Mouse (Mus musculus): Measurements from ENCODE around the gene Fbxo27. TPM values are rescaled to one million over a fixed set of nuclear protein-coding genes. Genes with fewer than 3 reads are reported as not detected.

The Fbxo27 gene
- polyA plus RNA-seq, 1 experiment = not detected

DNA sequence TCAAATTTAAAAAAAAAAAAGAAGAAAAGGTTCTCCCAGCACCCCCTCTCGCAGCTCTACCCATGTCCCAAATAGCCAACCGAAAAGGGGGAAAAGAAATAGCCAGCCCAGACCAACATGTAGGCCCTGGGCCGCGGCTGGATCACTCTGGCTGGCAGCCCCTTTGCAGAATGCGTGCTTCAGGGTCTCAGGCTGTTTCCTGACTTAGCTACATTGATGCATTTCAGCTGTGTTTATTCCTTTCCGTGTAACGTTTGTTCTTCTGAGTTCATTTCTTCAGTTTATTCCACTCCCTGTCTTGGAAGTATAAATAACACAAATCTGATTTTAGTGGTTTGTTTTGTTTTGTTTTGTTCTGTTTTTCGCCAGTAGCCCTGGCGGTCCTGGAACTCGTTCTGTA lies 25.1 kb downstream of the Fbxo27 start:
- Histone ChIP-seq H3ac (ENCODE audit: control insufficient read depth, insufficient read length) (peak overlapping the region; percentile 78), H3K27me3 (ENCODE audit: control insufficient read depth, insufficient read depth, insufficient read length) (no peaks in the 10 kb centered on the region), H3K36me3 (ENCODE audit: control insufficient read depth, insufficient read depth) (no peaks in the 10 kb centered on the region), H3K4me2 (ENCODE audit: low read depth) (peak overlapping the region; percentile 81), H3K4me3 (peak overlapping the region; percentile 64), H3K79me2 (ENCODE audit: control insufficient read depth, insufficient read depth) (peaks cover 20% of the 10 kb centered on the region)
- TF ChIP-seq SRF (IDR thresholded peaks at IDR 0.05; ENCODE audit: control insufficient read depth, insufficient read length, low read depth) (no peak), CEBPB (IDR thresholded peaks at IDR 0.05; ENCODE audit: insufficient read depth, poor library complexity, severe bottlenecking) (no peak), MAX (IDR thresholded peaks at IDR 0.05; ENCODE audit: low read depth) (no peak), TCF12 (IDR thresholded peaks at IDR 0.05; ENCODE audit: insufficient read depth, poor library complexity, severe bottlenecking) (no peak), E2F4 (IDR thresholded peaks at IDR 0.05; ENCODE audit: insufficient read depth) (no peak), POLR2A (IDR thresholded peaks at IDR 0.05; ENCODE audit: insufficient read length, low read depth) (no peak), MYOG (IDR thresholded peaks at IDR 0.05; ENCODE audit: control insufficient read depth in 1 of 3, insufficient read depth in 1 of 3, insufficient read length in 2 of 3, low read depth in 2 of 3) (no peak), MYOD1 (IDR thresholded peaks at IDR 0.05; ENCODE audit: control insufficient read depth in 1 of 3, insufficient read length in 2 of 3, low read depth in 2 of 3) (no peak), POLR2AphosphoS2 (IDR thresholded peaks at IDR 0.05; ENCODE audit: insufficient read length, low read depth) (no peak), TCF3 (IDR thresholded peaks at IDR 0.05; ENCODE audit: insufficient read length, low read depth) (no peak), USF1 (IDR thresholded peaks at IDR 0.05; ENCODE audit: low read depth) (no peak), REST (IDR thresholded peaks at IDR 0.05; ENCODE audit: insufficient read depth, insufficient read length) (no peak)

- peak overlapping the region; percentile 81 for H3K4me2 ChIP-seq (ENCODE audit: low read depth)
- no peaks in the 10 kb centered on the region for H3K27me3 ChIP-seq (ENCODE audit: control insufficient read depth, insufficient read depth, insufficient read length)
- H3ac ChIP-seq (ENCODE audit: control insufficient read depth, insufficient read length) = no peak overlapping the region
- H3K4me3 ChIP-seq = peak overlapping the region; percentile 64
- peaks cover 4% of the 10 kb centered on the region for H3K36me3 ChIP-seq (ENCODE audit: control insufficient read depth, insufficient read depth)
- H3K79me2 ChIP-seq (ENCODE audit: control insufficient read depth, insufficient read depth) = peaks cover 20% of the 10 kb centered on the region
- no peak for TF ChIP-seq CEBPB (IDR thresholded peaks at IDR 0.05; ENCODE audit: insufficient read depth, poor library complexity, severe bottlenecking)
- TF ChIP-seq MYOD1 (IDR thresholded peaks at IDR 0.05; ENCODE audit: control insufficient read depth in 1 of 3, insufficient read length in 2 of 3, low read depth in 2 of 3) = no peak
- no peak for TF ChIP-seq REST (IDR thresholded peaks at IDR 0.05; ENCODE audit: insufficient read depth, insufficient read length)
- TF ChIP-seq POLR2AphosphoS2 (IDR thresholded peaks at IDR 0.05; ENCODE audit: insufficient read length, low read depth) = no peak
- no peak for TF ChIP-seq POLR2A (IDR thresholded peaks at IDR 0.05; ENCODE audit: insufficient read length, low read depth)
- no peak for TF ChIP-seq MAX (IDR thresholded peaks at IDR 0.05; ENCODE audit: low read depth)
- TF ChIP-seq TCF3 (IDR thresholded peaks at IDR 0.05; ENCODE audit: insufficient read length, low read depth) = no peak
- TF ChIP-seq SRF (IDR thresholded peaks at IDR 0.05; ENCODE audit: control insufficient read depth, insufficient read length, low read depth) = no peak
- no peak for TF ChIP-seq USF1 (IDR thresholded peaks at IDR 0.05; ENCODE audit: low read depth)
Measured at GRCm38 (mm10) chr7:28719159-28719558, 26.5 kb downstream of the Fbxo27 start.

GRCm38 (mm10) chr7:28719650-28720049 lies 27.0 kb downstream of the Fbxo27 start:
- H3K79me2 ChIP-seq (ENCODE audit: control insufficient read depth, insufficient read depth) = peaks cover 20% of the 10 kb centered on the region
- TF ChIP-seq POLR2AphosphoS2 (IDR thresholded peaks at IDR 0.05; ENCODE audit: insufficient read length, low read depth) (no peak), E2F4 (IDR thresholded peaks at IDR 0.05; ENCODE audit: insufficient read depth) (no peak), REST (IDR thresholded peaks at IDR 0.05; ENCODE audit: insufficient read depth, insufficient read length) (no peak), MYOG (IDR thresholded peaks at IDR 0.05; ENCODE audit: control insufficient read depth in 1 of 3, insufficient read depth in 1 of 3, insufficient read length in 2 of 3, low read depth in 2 of 3) (no peak), TCF12 (IDR thresholded peaks at IDR 0.05; ENCODE audit: insufficient read depth, poor library complexity, severe bottlenecking) (no peak), MAX (IDR thresholded peaks at IDR 0.05; ENCODE audit: low read depth) (no peak), USF1 (IDR thresholded peaks at IDR 0.05; ENCODE audit: low read depth) (no peak), TCF3 (IDR thresholded peaks at IDR 0.05; ENCODE audit: insufficient read length, low read depth) (no peak), CEBPB (IDR thresholded peaks at IDR 0.05; ENCODE audit: insufficient read depth, poor library complexity, severe bottlenecking) (no peak), SRF (IDR thresholded peaks at IDR 0.05; ENCODE audit: control insufficient read depth, insufficient read length, low read depth) (no peak), POLR2A (IDR thresholded peaks at IDR 0.05; ENCODE audit: insufficient read length, low read depth) (no peak), MYOD1 (IDR thresholded peaks at IDR 0.05; ENCODE audit: control insufficient read depth in 1 of 3, insufficient read length in 2 of 3, low read depth in 2 of 3) (no peak)
- H3ac ChIP-seq (ENCODE audit: control insufficient read depth, insufficient read length) = no peak overlapping the region
- H3K4me2 ChIP-seq (ENCODE audit: low read depth) = peak overlapping the region; percentile 45
- no peaks in the 10 kb centered on the region for H3K27me3 ChIP-seq (ENCODE audit: control insufficient read depth, insufficient read depth, insufficient read length)
- H3K36me3 ChIP-seq (ENCODE audit: control insufficient read depth, insufficient read depth) = peaks cover 9% of the 10 kb centered on the region
- H3K4me3 ChIP-seq = peak overlapping the region; percentile 64

DNA sequence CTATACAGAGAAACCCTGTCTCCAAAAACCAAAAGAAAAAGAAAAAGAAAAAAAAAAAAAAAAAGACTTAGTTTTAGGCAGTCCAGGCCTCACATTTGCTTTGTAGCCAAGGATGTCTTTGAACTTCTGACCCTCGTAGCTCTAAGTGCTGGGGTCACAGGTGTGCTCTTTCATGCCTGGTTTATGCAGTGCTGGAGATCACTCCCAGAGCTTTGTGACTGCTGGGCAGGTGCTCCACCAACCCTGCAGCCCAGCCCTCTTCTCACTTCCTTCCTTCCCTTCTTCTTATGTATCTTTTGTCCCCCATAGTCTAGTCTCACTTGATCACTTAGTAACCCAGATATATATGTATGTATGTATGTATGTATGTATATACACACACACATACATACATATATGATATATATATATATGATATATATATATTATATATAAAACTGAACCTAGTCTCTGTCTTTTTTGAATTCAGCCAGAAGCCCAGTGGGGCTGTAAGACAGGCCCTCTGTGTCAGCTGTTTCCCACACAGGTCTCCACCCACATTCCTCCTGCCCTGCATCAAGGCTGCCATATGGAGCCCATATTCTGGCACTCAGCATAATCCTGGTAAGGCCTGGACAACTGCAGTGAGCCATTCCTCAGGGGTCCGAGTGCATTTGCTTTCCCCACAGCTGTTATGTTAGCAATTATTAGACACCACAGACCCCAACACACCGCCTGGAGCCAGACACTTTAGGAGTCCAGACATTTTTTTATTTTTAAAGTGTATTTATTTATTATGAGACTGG lies 28.3 kb downstream of the Fbxo27 start:
- Histone ChIP-seq H3K4me3 (no peak overlapping the region), H3K79me2 (ENCODE audit: control insufficient read depth, insufficient read depth) (peaks cover 20% of the 10 kb centered on the region), H3ac (ENCODE audit: control insufficient read depth, insufficient read length) (no peak overlapping the region), H3K4me2 (ENCODE audit: low read depth) (peak overlapping the region; percentile 15), H3K27me3 (ENCODE audit: control insufficient read depth, insufficient read depth, insufficient read length) (no peaks in the 10 kb centered on the region), H3K36me3 (ENCODE audit: control insufficient read depth, insufficient read depth) (peaks cover 21% of the 10 kb centered on the region)
- TF ChIP-seq REST (IDR thresholded peaks at IDR 0.05; ENCODE audit: insufficient read depth, insufficient read length) (no peak), POLR2AphosphoS2 (IDR thresholded peaks at IDR 0.05; ENCODE audit: insufficient read length, low read depth) (no peak), TCF12 (IDR thresholded peaks at IDR 0.05; ENCODE audit: insufficient read depth, poor library complexity, severe bottlenecking) (peak; percentile 88), MYOG (IDR thresholded peaks at IDR 0.05; ENCODE audit: control insufficient read depth in 1 of 3, insufficient read depth in 1 of 3, insufficient read length in 2 of 3, low read depth in 2 of 3) (peak; percentile 61 to 98 (median 88)), MAX (IDR thresholded peaks at IDR 0.05; ENCODE audit: low read depth) (no peak), SRF (IDR thresholded peaks at IDR 0.05; ENCODE audit: control insufficient read depth, insufficient read length, low read depth) (no peak), POLR2A (IDR thresholded peaks at IDR 0.05; ENCODE audit: insufficient read length, low read depth) (no peak), MYOD1 (IDR thresholded peaks at IDR 0.05; ENCODE audit: control insufficient read depth in 1 of 3, insufficient read length in 2 of 3, low read depth in 2 of 3) (peak in 2 of 3 experiments; percentile 84), E2F4 (IDR thresholded peaks at IDR 0.05; ENCODE audit: insufficient read depth) (no peak), USF1 (IDR thresholded peaks at IDR 0.05; ENCODE audit: low read depth) (no peak), TCF3 (IDR thresholded peaks at IDR 0.05; ENCODE audit: insufficient read length, low read depth) (peak; percentile 50), CEBPB (IDR thresholded peaks at IDR 0.05; ENCODE audit: insufficient read depth, poor library complexity, severe bottlenecking) (no peak)
